Mouse (Mus musculus): Measurements from ENCODE around the gene Atp2b2. TPM values are rescaled to one million over a fixed set of nuclear protein-coding genes. Genes with fewer than 3 reads are reported as not detected.
A peak's percentile ranks its signal among the peaks of the same experiment; 100 is the strongest.

Gene Atp2b2
- total and polyA plus RNA-seq, 2 experiments from 2014 or later: 35.4 to 96.3 TPM

- Histone ChIP-seq H3K9me3 (ENCODE audit: low read length) (no peaks in the 10 kb centered on the region), H3K27ac (ENCODE audit: low read depth, low read length) (no peak overlapping the region), H3K4me1 (ENCODE audit: insufficient read depth, low read length) (no peaks in the 10 kb centered on the region), H3K27me3 (ENCODE audit: insufficient read depth, low read length) (peaks cover 1% of the 10 kb centered on the region; the same call in 1 of the 2 replicates), H3K4me3 (ENCODE audit: low read depth, low read length) (no peak overlapping the region), H3K4me2 (ENCODE audit: low read depth, low read length, poor library complexity, severe bottlenecking) (no peak overlapping the region), H3K9ac (replicated peaks; ENCODE audit: low read length, poor library complexity, severe bottlenecking) (no peak overlapping the region), H3K36me3 (ENCODE audit: insufficient read depth, low read length) (no peaks in the 10 kb centered on the region)
- TF ChIP-seq CTCF (IDR thresholded peaks at IDR 0.05): no peak
- no peak for ATAC-seq (ENCODE audit: low FRiP score)
- DNase-seq (ENCODE audit: low spot score): peak; percentile 40
- WGBS: 83% methylated on average over 3 of the region's 3 CpGs
These were observed 131.9 kb downstream of the Atp2b2 start for GRCm38 (mm10) chr6:113910411-113911055.

- H3K4me2 ChIP-seq (ENCODE audit: low read depth, low read length, poor library complexity, severe bottlenecking): no peak overlapping the region
- 78% methylated on average over 5 of the region's 5 CpGs for WGBS
- H3K27me3 ChIP-seq (ENCODE audit: insufficient read depth, low read length): peaks cover 5% of the 10 kb centered on the region; the same call in 1 of the 2 replicates
- no peak for TF ChIP-seq CTCF (IDR thresholded peaks at IDR 0.05)
- H3K4me1 ChIP-seq (ENCODE audit: insufficient read depth, low read length): no peaks in the 10 kb centered on the region
- H3K27ac ChIP-seq (ENCODE audit: low read depth, low read length): no peak overlapping the region
- H3K9me3 ChIP-seq (ENCODE audit: low read length): no peaks in the 10 kb centered on the region
- DNase-seq (ENCODE audit: low spot score): no peak
- H3K9ac ChIP-seq (replicated peaks; ENCODE audit: low read length, poor library complexity, severe bottlenecking): no peak overlapping the region
- H3K4me3 ChIP-seq (ENCODE audit: low read depth, low read length): no peak overlapping the region
- no peaks in the 10 kb centered on the region for H3K36me3 ChIP-seq (ENCODE audit: insufficient read depth, low read length)
- ATAC-seq (ENCODE audit: low FRiP score): no peak
These were observed 132.6 kb downstream of the Atp2b2 start for GRCm38 (mm10) chr6:113909836-113910235.

- no peak overlapping the region for H3K4me2 ChIP-seq (ENCODE audit: low read depth, low read length, poor library complexity, severe bottlenecking)
- TF ChIP-seq CTCF (IDR thresholded peaks at IDR 0.05): peak; percentile 61
- DNase-seq (ENCODE audit: low spot score): peak; percentile 50
- no peak overlapping the region for H3K27ac ChIP-seq (ENCODE audit: low read depth, low read length)
- no peaks in the 10 kb centered on the region for H3K36me3 ChIP-seq (ENCODE audit: insufficient read depth, low read length)
- no peaks in the 10 kb centered on the region for H3K4me1 ChIP-seq (ENCODE audit: insufficient read depth, low read length)
- H3K4me3 ChIP-seq (ENCODE audit: low read depth, low read length): no peak overlapping the region
- H3K27me3 ChIP-seq (ENCODE audit: insufficient read depth, low read length): peaks cover 5% of the 10 kb centered on the region; the same call in 1 of the 2 replicates
- H3K9me3 ChIP-seq (ENCODE audit: low read length): no peaks in the 10 kb centered on the region
- 0 out of 2 replicates have a peak, but pooled peaks have one; percentile 41 for ATAC-seq (ENCODE audit: low FRiP score)
- H3K9ac ChIP-seq (replicated peaks; ENCODE audit: low read length, poor library complexity, severe bottlenecking): no peak overlapping the region
These were observed 134.3 kb downstream of the Atp2b2 start for GRCm38 (mm10) chr6:113908066-113908465.

DNA sequence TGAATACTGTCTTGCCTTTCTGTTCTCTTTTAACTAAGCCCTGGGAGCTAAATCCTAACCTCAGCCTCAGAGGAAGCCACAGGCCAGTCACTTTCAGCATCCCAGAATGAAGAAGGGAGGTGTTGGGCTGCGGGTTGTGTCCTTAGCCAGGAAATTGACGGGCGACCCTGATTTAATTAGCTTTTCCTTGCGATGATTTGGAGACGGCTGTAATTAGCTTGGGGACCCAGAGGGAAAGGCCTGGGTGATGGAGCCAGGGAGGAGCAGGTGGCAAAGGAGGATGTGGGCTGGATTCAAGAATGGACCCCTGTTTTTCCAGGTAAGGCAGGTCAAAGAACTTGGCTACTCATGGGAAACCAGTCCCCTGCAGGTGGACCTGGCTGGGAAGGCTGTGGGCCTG lies 138.0 kb downstream of the Atp2b2 start:
- DNase-seq (ENCODE audit: low spot score): peak; percentile 45
- H3K4me2 ChIP-seq (ENCODE audit: low read depth, low read length, poor library complexity, severe bottlenecking): no peak overlapping the region
- H3K36me3 ChIP-seq (ENCODE audit: insufficient read depth, low read length): no peaks in the 10 kb centered on the region
- WGBS: 63% methylated on average over 5 of the region's 5 CpGs
- H3K27ac ChIP-seq (ENCODE audit: low read depth, low read length): no peak overlapping the region
- no peaks in the 10 kb centered on the region for H3K9me3 ChIP-seq (ENCODE audit: low read length)
- no peak overlapping the region for H3K4me3 ChIP-seq (ENCODE audit: low read depth, low read length)
- H3K27me3 ChIP-seq (ENCODE audit: insufficient read depth, low read length): peaks cover 5% of the 10 kb centered on the region; the same call in 1 of the 2 replicates
- no peaks in the 10 kb centered on the region for H3K4me1 ChIP-seq (ENCODE audit: insufficient read depth, low read length)
- no peak for TF ChIP-seq CTCF (IDR thresholded peaks at IDR 0.05)
- no peak for ATAC-seq (ENCODE audit: low FRiP score)
- no peak overlapping the region for H3K9ac ChIP-seq (replicated peaks; ENCODE audit: low read length, poor library complexity, severe bottlenecking)

GRCm38 (mm10) chr6:113896023-113896422 lies 146.4 kb downstream of the Atp2b2 start:
- no peak overlapping the region for H3K27ac ChIP-seq (ENCODE audit: low read depth, low read length)
- H3K4me3 ChIP-seq (ENCODE audit: low read depth, low read length): no peak overlapping the region
- no peak overlapping the region for H3K4me2 ChIP-seq (ENCODE audit: low read depth, low read length, poor library complexity, severe bottlenecking)
- no peaks in the 10 kb centered on the region for H3K36me3 ChIP-seq (ENCODE audit: insufficient read depth, low read length)
- peaks cover 3% of the 10 kb centered on the region; the same call in 1 of the 2 replicates for H3K4me1 ChIP-seq (ENCODE audit: insufficient read depth, low read length)
- DNase-seq (ENCODE audit: low spot score) (no peak), ATAC-seq (ENCODE audit: low FRiP score) (no peak)
- TF ChIP-seq CTCF (IDR thresholded peaks at IDR 0.05): no peak
- 92% methylated on average over 4 of the region's 4 CpGs for WGBS
- H3K9me3 ChIP-seq (ENCODE audit: low read length): no peaks in the 10 kb centered on the region
- no peak overlapping the region for H3K9ac ChIP-seq (replicated peaks; ENCODE audit: low read length, poor library complexity, severe bottlenecking)
- no peaks in the 10 kb centered on the region for H3K27me3 ChIP-seq (ENCODE audit: insufficient read depth, low read length)

DNA sequence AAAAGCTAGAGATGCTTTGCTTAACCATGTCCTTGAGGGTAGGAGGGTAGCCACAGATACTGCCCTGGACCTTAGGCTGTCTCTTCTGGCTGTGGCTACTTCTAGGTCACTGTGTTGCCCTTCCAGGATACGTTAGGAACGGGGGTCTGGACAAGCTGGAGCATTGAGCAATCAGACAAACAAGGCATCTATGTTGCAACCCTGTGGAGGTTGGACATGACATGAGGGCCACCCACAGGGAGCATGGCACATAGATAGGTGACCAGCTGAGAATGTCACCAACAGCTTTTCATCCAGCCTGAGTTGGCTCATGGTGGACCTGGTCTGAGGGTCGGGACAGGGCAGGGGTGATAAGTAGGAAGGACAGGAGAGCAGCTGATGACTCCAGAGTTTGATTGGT lies 148.4 kb downstream of the Atp2b2 start:
- H3K36me3 ChIP-seq (ENCODE audit: insufficient read depth, low read length): no peaks in the 10 kb centered on the region
- ATAC-seq (ENCODE audit: low FRiP score) (no peak), DNase-seq (ENCODE audit: low spot score) (no peak)
- no peak for TF ChIP-seq CTCF (IDR thresholded peaks at IDR 0.05)
- no peak overlapping the region for H3K4me2 ChIP-seq (ENCODE audit: low read depth, low read length, poor library complexity, severe bottlenecking)
- H3K4me1 ChIP-seq (ENCODE audit: insufficient read depth, low read length): peaks cover 10% of the 10 kb centered on the region
- 96% methylated on average over 3 of the region's 3 CpGs for whole genome bisulfite sequencing
- no peak overlapping the region for H3K4me3 ChIP-seq (ENCODE audit: low read depth, low read length)
- no peaks in the 10 kb centered on the region for H3K27me3 ChIP-seq (ENCODE audit: insufficient read depth, low read length)
- H3K9ac ChIP-seq (replicated peaks; ENCODE audit: low read length, poor library complexity, severe bottlenecking): no peak overlapping the region
- H3K9me3 ChIP-seq (ENCODE audit: low read length): no peaks in the 10 kb centered on the region
- no peak overlapping the region for H3K27ac ChIP-seq (ENCODE audit: low read depth, low read length)

All from midbrain, postnatal 0 days (tissue).